Mouse (Mus musculus): Measurements from ENCODE around the gene Wwox. TPM values are rescaled to one million over a fixed set of nuclear protein-coding genes. Genes with fewer than 3 reads are reported as not detected.

Wwox gene
- total RNA-seq, 2 experiments from 2014 or later: 5.3 to 8.7 TPM

DNA sequence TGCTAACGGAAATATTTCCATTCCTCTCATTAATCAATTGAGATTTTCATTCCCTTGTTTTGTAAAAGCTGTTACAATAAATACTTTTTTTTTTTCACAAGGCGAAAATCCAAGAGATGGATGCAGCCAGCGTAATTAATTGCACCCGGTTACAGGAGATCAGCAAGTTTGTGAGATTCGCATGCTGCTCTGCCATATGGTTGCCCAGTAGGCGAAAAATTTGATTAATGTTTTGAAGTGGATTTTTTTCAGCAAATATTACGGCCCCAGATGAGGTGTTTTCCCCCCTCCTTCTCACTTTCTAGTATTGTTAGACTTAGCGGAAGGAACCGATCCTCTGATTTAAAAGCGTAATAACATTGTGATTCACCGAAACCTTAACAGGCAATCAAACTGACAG, 160.7 kb downstream of the Wwox start:
- no peak for DNase-seq

DNA sequence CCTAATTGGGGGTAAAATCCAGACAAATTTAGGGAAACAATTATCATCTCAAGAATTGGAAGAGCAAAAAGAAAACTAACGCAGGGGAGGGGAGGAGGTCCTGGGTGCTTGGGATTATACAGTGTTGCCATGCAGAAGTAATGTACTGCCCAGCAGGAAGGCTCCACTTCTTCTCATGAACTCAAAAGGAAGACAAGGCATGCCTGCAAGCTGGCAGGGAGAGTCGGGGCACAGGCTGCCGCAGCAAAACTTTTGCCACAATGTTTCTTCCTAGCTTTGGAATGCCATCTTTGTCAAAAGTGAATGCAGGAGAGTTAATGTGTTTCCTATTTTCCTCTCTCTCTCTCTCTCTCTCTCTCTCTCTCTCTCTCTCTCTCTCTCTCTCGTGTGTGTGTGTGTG, 163.6 kb downstream of the Wwox start:
- DNase-seq: no peak

GRCm38 (mm10) chr8:114603561-114603960, 164.1 kb downstream of the Wwox start:
- no peak for DNase-seq

GRCm38 (mm10) chr8:114604315-114604714, 164.9 kb downstream of the Wwox start:
- no peak for DNase-seq

GRCm38 (mm10) chr8:114605651-114606050, 166.2 kb downstream of the Wwox start:
- DNase-seq: no peak

DNA sequence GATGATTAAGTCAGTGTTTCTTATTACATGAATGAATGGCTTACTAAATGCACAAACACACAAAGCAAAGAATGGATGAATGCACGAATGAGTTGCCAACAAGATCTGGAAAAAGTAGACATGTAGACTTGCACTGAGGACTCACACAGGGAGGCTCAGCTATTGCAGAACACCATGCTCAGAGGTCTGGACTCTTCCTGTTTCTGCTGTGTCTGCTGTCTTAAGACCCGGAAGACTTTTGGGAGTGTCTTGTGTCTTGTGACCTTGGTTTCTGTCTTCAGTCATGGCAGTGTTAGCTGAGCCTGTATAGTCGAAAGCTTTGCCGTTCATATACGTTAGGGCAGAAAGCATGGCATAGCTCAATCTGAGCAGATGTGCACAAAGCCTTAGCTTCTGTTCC, 169.9 kb downstream of the Wwox start:
- DNase-seq: no peak

- no peak for DNase-seq
These were observed 171.6 kb downstream of the Wwox start for GRCm38 (mm10) chr8:114611075-114611474.

GRCm38 (mm10) chr8:114612091-114612490, 172.6 kb downstream of the Wwox start:
- no peak for DNase-seq

- no peak for DNase-seq
These were observed 176.0 kb downstream of the Wwox start for GRCm38 (mm10) chr8:114615413-114615812.

DNA sequence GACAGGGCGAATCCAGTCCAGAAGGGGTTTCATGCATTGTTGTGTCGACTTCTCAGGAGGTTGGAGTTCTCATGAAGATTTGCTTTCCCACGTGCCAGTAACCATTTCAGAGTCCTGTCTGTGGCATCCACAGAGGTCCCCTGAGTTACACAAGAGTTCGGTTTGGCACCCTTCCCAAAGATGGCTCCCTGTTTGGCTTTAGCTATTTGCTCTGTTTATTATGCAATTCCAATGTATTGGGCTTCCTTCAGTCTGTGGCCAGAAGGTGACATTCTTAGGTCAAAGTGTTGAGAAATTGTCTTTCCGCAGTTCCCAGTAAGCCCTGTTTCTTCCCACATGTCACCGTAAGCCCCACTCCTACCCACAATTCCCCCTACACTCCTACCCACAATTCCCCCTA, 176.5 kb downstream of the Wwox start:
- DNase-seq: no peak

- no peak for DNase-seq
These were observed 179.6 kb downstream of the Wwox start for GRCm38 (mm10) chr8:114618908-114619508.

- no peak for DNase-seq
These were observed 185.9 kb downstream of the Wwox start for GRCm38 (mm10) chr8:114625402-114625801.

GRCm38 (mm10) chr8:114626897-114627296, 187.4 kb downstream of the Wwox start:
- no peak for DNase-seq

- no peak for DNase-seq
These were observed 190.3 kb downstream of the Wwox start for GRCm38 (mm10) chr8:114629719-114630118.

GRCm38 (mm10) chr8:114631087-114631486, 191.6 kb downstream of the Wwox start:
- no peak for DNase-seq

- no peak for DNase-seq
These were observed 194.7 kb downstream of the Wwox start for GRCm38 (mm10) chr8:114634151-114634550.

GRCm38 (mm10) chr8:114634669-114635410, 195.4 kb downstream of the Wwox start:
- DNase-seq: no peak

DNA sequence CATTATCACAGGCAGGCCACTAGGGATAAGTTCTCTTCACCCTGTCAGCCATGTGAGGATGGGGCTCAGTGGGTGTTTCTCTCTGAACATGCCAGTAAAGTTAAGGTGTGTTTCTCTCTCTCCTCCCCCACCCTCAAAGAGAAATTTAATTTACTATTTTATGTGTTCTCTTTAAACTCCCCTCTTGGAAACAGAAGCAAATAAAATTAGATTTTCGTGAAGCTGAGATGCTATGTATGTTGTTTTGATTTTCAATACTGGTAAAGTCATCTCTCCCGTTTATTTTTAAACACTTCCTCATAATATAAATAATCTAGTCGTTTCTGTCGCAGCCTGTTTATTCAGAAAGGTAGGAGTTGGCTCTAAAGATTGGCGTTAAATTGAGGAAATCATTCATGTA, 196.9 kb downstream of the Wwox start:
- DNase-seq: no peak

GRCm38 (mm10) chr8:114641809-114642208, 202.4 kb downstream of the Wwox start:
- no peak for DNase-seq

DNA sequence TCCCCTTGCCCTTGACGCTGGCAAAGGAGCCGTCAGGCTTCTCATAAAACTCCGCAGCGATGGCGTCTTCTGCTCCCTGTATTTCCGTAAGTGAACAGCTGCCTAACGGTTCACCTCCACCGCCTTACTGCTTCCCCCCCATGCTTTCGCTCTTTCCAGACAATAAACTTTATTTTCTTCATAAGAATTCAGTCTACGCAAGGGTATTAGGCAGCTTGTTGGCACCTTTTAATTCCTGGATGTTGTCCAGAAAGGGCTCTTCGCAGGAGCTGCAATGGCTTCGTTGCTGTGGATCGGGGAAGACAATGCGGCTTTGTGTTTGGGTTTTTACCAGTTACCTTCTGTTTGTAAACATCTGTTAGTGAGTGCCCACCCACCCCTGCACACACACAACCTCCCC, 211.3 kb downstream of the Wwox start:
- no peak for DNase-seq

DNA sequence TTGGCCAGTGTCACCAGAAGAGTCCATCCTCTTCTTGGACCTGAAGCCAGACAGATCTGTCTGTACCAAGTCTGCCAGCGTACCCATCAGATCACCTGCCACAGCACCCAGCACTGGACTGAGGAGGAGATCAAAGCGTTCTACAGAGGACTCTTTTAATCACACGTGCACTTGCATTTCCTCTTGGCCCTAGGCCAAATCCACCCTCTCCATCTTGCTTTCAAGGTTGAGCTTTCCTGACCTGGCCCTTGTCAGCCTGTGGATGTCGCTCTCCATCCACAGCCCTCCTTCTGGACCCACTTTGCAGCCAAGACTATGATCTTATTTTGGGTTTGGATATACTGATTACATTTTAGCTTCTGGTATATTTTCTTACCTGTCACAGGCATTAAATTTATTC, 218.3 kb downstream of the Wwox start:
- no peak for DNase-seq

- DNase-seq: no peak
These were observed 219.0 kb downstream of the Wwox start for GRCm38 (mm10) chr8:114658475-114658874.

DNA sequence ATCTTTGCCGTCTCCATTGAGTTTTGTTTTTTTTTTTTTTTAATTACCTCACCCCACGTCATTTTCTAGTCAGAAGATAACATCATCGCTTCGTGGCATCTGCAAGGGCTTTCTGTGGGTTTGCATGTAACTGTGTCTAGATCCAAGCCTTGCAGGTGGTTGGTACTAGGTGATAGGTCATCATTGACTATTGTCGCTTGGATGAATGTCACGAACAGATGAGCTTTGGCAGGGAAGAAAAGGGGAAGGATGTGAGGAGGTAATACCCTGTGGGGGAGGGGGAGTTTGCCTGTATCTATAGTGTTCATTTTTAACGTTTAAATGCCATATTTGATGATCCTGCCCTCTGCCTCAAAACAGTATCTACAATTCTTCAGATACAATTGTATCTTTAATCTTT, 223.6 kb downstream of the Wwox start:
- no peak for DNase-seq

DNA sequence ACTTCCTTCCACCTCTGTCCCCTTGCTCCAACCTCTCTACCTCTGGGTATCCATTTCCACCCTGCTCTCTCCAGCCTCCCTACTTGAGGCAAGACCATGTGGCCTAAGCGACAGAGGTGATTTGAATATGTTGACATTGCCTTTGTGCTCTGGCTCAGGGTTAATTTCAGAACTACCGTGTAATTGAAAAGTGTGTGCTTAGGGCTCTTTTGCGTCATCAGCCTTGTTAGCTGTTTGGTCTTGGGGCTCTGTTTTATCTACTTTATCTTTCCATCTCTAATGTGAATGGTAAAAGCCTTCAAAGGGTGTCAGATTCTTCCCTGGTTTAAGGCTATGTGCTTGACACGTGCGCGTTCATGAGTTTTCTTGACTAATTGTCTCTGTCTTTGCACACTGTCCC, 226.1 kb downstream of the Wwox start:
- DNase-seq: no peak

All from gastrocnemius, postnatal 25 days (tissue).